Mouse (Mus musculus): Measurements from ENCODE around the gene Slc34a3. TPM values are rescaled to one million over a fixed set of nuclear protein-coding genes. Genes with fewer than 3 reads are reported as not detected.

Gene Slc34a3
- total RNA-seq, 4 experiments from 2014 or later: not detected

DNA sequence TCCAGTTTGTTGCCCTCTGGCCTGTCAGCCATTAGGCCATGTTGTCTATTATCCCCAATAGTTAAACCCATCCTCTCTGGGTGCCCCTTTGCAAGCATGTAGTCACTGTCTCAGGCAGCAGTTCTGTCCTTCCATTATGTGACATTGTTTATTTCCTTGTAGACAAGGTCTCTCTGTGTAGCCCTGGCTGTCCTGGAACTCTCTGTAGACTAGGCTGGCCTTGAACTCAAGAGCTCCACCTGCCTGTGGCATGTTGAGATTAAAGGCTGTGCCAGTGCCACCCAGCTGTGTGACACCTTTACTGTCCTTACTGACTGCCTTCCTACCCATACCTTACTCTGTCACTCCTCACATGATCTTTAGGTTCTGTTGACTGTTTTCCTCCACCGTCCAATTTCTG, 18.2 kb upstream of the Slc34a3 start:
- DNase-seq (ENCODE audit: low spot score in 2 of 2): no peak

- DNase-seq (ENCODE audit: low spot score in 2 of 2): no peak
These were observed 12.3 kb upstream of the Slc34a3 start, which contains the start of gene AL732309.1 for GRCm38 (mm10) chr2:25246183-25247072. TSS of gene AL732309.1 (minus strand) at chr2:25246863.

DNA sequence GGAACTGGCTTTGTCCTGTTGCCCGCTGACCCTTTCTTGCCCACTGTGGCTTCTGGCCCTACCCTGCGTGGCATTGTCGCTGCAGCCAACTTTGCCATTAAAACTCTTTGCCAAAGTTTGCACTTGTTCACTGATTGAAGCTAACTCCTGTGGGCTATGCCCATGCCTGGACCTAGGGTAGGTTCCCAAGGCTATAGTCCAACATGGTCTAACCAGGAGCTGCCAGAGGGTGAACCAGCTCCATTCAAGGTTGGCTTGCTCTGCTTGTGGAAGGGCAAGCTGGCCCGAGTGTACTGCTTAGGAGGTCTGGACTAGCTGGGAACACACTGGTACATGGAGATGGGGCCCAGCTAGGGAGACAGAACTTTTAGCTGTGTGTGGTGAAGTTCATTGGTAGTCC, 10.0 kb upstream of the Slc34a3 start:
- no peak for DNase-seq (ENCODE audit: low spot score in 2 of 2)

DNA sequence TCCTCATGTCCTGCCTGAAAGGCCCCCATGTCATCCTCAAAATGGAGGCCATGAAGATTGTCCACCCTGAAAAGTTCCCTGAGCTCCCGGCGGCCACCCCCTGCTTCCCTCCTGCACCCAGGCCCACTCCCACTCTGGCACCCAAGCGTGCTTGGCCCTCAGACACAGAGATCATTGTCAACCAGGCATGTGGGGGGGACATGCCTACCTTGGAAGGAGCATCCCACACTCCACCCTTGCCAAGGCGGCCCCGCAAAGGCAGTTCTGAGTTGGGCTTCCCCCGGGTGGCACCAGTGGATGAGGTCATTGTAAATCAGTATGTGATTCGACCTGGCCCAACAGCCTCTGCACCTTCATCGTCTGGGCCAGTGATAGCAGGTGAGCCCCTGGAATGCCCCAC, 9.2 kb upstream of the Slc34a3 start:
- no peak for DNase-seq (ENCODE audit: low spot score in 2 of 2)

DNA sequence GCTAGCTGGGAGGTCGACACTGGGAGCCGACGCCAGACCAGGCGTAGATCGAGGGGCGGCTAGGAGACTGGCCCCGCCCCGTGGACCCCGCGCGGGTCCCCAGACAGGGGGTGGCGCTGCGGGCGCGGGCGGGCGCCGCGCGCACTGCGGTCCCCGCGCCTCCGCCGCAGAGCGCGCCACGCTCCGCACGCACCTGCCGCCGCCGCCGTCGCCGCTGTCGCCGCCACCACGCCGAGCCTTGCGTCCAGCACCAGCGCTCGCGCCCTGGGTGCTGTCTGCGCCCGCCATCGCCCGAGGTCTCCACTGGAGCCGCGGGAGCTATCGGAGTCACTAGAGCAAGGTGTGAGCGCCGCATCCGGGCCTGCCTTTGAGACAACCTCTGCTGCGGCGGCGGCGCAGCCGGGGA, 7.9 kb upstream of the Slc34a3 start, which contains the start of the genes Rnf208 and Cysrt1:
Gene Rnf208 (plus strand): TSS at position 155 of the 406 bp plus-strand sequence.
Gene Cysrt1 (minus strand): TSS at position 352 of the 406 bp plus-strand sequence.
- DNase-seq (ENCODE audit: low spot score in 2 of 2): no peak

DNA sequence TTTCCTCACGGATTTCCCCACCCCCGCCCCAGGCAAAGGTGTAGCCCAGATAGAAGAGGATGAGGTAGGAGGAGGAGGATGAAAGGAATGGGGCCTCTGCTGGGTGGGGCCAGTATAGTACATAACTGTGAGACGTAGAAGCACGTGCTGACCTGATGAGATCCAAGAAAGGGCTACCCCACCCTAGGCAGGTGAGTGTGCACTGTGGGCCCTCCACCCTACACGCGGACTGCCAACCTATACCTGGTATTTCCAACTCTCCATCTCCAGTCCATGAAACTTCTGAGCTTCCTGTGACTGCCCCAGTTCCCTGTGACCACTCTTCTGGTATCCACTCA, 7.2 kb upstream of the Slc34a3 start:
- DNase-seq (ENCODE audit: low spot score in 2 of 2): no peak

GRCm38 (mm10) chr2:25240723-25241437, 6.7 kb upstream of the Slc34a3 start:
- peak in 1 of 2 experiments; percentile 68 for DNase-seq (ENCODE audit: low spot score in 2 of 2)

DNA sequence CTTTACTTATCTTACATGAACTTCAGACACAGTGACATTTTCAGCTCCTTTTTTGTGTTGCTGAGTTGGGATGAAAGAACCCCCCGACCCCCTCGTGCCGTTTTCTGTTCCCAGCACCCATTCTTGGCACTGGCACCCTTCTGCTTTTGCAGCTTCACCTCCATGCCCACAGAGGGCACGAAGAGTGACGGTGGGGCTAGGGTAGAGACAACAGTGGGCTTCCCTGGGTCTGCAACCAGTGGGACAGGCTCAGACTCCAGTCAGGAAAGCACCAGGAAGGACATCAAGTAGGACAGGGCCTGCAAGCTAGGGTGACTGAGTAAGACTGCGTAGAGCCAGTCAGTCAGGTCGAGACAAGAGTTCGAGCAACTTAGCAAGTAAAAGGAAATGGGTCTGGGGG, 6.1 kb upstream of the Slc34a3 start:
- DNase-seq (ENCODE audit: low spot score in 2 of 2): no peak

DNA sequence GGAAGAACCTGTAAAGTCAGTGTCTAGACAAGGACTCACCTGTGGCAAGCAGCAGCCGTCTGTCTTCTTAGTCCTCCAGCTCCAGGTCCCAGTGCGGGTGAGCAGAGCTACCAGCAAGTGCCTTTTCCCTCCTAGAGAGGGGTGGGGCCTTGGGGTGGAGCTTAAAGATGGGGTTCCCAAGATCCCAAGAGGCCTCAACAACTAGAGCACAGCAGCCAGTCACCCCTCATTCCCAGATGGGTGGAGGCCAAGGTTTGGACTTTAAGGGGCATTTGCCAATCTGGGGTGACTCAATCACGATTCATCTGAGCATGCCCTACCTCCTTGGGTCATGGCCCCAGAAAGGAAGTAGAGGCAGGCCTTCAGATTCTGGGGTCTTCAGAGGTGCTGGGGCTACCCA, 5.6 kb upstream of the Slc34a3 start:
- DNase-seq (ENCODE audit: low spot score in 2 of 2): no peak

DNA sequence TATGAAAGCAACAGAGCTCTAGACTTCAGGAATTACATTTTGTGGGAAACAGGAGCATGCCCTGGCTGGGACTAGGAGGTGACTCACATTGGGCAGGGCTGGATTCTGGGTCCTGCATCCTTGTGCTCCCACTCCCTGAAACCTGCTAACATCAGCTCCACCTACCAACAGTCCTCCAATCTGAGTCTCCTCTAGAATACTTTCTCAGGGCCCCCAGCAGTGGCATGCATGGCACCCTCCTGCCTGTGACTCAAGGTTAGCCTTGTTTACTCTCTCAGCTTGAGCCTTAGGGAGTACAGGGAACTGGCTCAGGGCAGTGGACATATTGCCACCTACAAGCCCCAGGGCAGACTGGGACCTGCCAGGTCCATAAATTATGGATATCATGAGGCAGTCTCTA, 3.9 kb upstream of the Slc34a3 start:
- DNase-seq (ENCODE audit: low spot score in 2 of 2): no peak

GRCm38 (mm10) chr2:25237522-25237921, 3.4 kb upstream of the Slc34a3 start:
- DNase-seq (ENCODE audit: low spot score in 2 of 2): no peak

DNA sequence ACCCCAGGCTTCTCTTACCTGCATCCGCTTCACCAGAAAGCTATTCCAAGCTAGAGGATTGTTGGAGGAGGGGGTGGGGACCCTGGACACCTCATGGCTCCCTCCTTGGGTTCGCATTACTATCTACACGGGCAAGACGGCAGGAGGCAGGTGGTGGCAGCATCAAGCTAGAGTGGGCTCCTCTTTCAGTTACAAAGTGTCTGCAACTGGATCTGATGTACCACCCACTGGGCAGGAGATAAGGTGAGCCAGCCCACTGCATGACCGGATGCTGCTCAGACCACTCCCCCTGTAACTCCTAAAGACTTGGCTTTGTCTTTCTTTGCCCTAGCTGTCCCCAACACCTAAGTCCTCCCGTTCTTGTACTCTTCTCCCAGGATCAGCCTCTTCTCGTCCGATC, 2.5 kb upstream of the Slc34a3 start, which contains the start of gene Rnf224:
Gene Rnf224 (minus strand): TSS at position 174 of the 400 bp plus-strand sequence.
- DNase-seq (ENCODE audit: low spot score in 2 of 2): no peak

- no peak for DNase-seq (ENCODE audit: low spot score in 2 of 2)
These were observed 522 bp upstream of the Slc34a3 start for GRCm38 (mm10) chr2:25234551-25235220.

- no peak for DNase-seq (ENCODE audit: low spot score in 2 of 2)
These were observed 743 bp downstream of the Slc34a3 start for GRCm38 (mm10) chr2:25233421-25233820.

DNA sequence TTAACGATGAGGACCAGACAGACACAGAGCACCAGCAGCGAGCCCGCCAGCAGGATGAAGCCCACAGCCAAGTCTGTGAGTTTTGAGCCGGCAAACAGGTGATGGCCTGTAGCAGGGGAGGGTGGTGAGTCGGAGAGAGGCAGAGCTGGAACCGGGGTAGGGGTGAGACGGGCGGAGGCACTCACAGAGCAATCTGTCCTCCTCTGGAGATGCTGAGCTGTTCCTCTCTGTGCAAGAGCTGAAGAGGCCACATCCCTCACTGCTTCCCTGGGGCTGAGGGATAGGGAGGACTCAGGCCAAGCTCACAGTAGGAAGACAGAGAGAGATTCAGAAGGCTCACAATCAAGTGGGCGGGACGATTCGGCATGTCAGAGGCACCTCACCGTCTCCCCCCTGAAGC, 3.1 kb downstream of the Slc34a3 start:
- DNase-seq (ENCODE audit: low spot score in 2 of 2): no peak

GRCm38 (mm10) chr2:25230581-25230980, 3.6 kb downstream of the Slc34a3 start:
- DNase-seq (ENCODE audit: low spot score in 2 of 2): no peak

GRCm38 (mm10) chr2:25229582-25229981, 4.6 kb downstream of the Slc34a3 start:
- no peak for DNase-seq (ENCODE audit: low spot score in 2 of 2)

- no peak for DNase-seq (ENCODE audit: low spot score in 2 of 2)
These were observed 5.1 kb downstream of the Slc34a3 start for GRCm38 (mm10) chr2:25228995-25229530.

GRCm38 (mm10) chr2:25228431-25228889, 5.7 kb downstream of the Slc34a3 start:
- DNase-seq (ENCODE audit: low spot score in 2 of 2): peak; percentile 56 to 83

DNA sequence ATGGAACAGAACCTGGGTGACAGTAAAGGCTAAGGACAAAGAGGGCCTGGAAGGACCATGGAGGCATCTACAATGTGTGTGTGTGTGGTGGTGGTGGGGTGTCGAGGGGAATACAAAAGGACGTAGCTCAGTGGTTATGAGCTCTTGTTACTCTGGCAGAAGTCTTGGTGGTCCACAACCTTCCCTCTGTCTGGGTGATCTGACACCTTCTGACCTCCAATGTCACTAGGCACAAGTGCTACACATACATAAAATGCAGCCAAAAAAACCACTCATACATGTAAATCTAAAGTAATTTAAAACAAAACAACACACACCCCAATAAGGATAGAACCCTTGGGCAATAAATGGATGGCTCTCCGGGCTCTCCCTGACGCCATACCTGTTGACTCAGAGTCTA, 6.8 kb downstream of the Slc34a3 start:
- DNase-seq (ENCODE audit: low spot score in 2 of 2): no peak

- DNase-seq (ENCODE audit: low spot score in 2 of 2): peak in 1 of 2 experiments; percentile 76
These were observed 7.3 kb downstream of the Slc34a3 start for GRCm38 (mm10) chr2:25226864-25227263.

Measured in left cerebral cortex, adult 8-10 months (tissue).